Mouse (Mus musculus) hindbrain, embryonic 10.5 days (tissue): ENCODE data around the gene Snai3. TPM values are rescaled to one million over a fixed set of nuclear protein-coding genes. Genes with fewer than 3 reads are reported as not detected.

Source experiments
- DNase-seq: peaks from one replicate; pipeline ENCODE4 v3.0.0-alpha.2; 2017; ENCODE audit warnings: low spot score
- H3K27ac ChIP-seq: fragments of 300-500 bp; sonication (generic); 2 replicates; pipeline ENCODE4 v1.5.1; 2016; ENCODE audit warnings: mild to moderate bottlenecking, moderate library complexity
- H3K27me3 ChIP-seq: fragments of 300-500 bp; sonication (generic); 2 replicates; pipeline ENCODE4 v1.6.1; 2016; ENCODE audit warnings: mild to moderate bottlenecking; ENCODE audit not compliant: poor library complexity, insufficient read depth, severe bottlenecking
- H3K36me3 ChIP-seq: fragments of 300-500 bp; sonication (generic); 2 replicates; pipeline ENCODE4 v1.6.1; 2016; ENCODE audit warnings: mild to moderate bottlenecking, moderate library complexity
- H3K4me1 ChIP-seq: fragments of 300-500 bp; sonication (generic); replicated peaks from 2 replicates; pipeline ENCODE4 v1.6.1; 2016; ENCODE audit warnings: mild to moderate bottlenecking
- H3K4me3 ChIP-seq: fragments of 300-500 bp; sonication (generic); 2 replicates; pipeline ENCODE4 v1.5.1; 2016; ENCODE audit warnings: mild to moderate bottlenecking, moderate library complexity
- H3K9me3 ChIP-seq: fragments of 300-500 bp; sonication (generic); 2 replicates; pipeline ENCODE4 v1.6.1; 2016; ENCODE audit warnings: mild to moderate bottlenecking, moderate library complexity
- WGBS: fragments of 180-500 bp; shearing (Covaris S2); methylation state at CpG from one replicate; pipeline ENCODE4 v1.1.7; 2016; 5-methylcytosine and 5-hydroxymethylcytosine counted together
- polyA plus RNA-seq: library from polyadenylated mRNA; unstranded; fragments of >200 nt; fragmentation: Nextera tagmentation; extraction: Ambion mirVana; gene quantifications from 2 replicates; pipeline ENCODE4 v1.2.1, GENCODE M21; 2016

The Snai3 gene
- polyA plus RNA-seq, 1 experiment from 2014 or later, result not detected

DNA sequence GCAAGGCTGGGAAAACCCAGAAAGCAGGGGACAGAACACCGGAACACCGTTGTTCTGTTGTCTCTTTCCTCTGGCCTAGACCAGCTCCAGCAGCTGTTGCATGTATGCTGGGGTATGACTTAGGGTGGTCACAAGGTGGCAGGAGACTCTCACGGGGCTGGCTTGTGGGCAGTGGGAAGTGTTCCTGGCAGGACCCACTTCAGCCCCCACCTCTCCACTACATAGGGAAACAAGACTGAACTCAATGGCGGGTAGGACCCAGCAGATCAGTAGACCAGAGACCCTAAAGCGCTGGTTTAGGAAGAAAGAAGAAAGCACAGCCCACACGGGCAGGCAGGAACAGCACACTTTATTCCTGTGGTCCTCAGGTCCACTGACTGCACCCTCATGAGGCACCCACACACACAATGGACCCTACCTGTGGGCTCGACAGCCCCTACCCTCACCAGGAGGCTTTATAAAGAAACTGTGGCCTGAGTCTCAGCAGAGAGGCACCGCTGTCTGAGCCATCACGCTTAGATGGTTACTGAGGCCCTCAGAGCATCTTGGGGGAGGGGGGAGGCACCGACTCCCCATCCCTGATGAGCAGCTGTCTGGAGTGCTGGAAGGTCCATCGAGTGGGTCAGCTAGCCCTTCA lies 27.1 kb downstream of the Snai3 start:
- H3K27me3 ChIP-seq, result peaks cover 6% of the 10 kb centered on the region; the same call in 1 of the 2 replicates
- 75% methylated on average over 11 of the region's 11 CpGs for WGBS
- peak overlapping the region; percentile 62; the same call in 1 of the 2 replicates for H3K4me3 ChIP-seq
- peak; percentile 15 for DNase-seq
- peaks cover 35% of the 10 kb centered on the region for H3K4me1 ChIP-seq
- H3K9me3 ChIP-seq, result peaks cover 5% of the 10 kb centered on the region; the same call in 1 of the 2 replicates
- peak overlapping the region; percentile 86 for H3K27ac ChIP-seq
- H3K36me3 ChIP-seq, result peaks cover 50% of the 10 kb centered on the region

- Histone ChIP-seq H3K27ac (peak within 1 kb of the TSS; percentile 86), H3K36me3 (peaks cover 43% of the 10 kb centered on the region), H3K9me3 (peaks cover 5% of the 10 kb centered on the region; the same call in 1 of the 2 replicates), H3K4me1 (peaks cover 32% of the 10 kb centered on the region), H3K4me3 (peak within 1 kb of the TSS; percentile 62), H3K27me3 (peaks cover 6% of the 10 kb centered on the region; the same call in 1 of the 2 replicates)
- 5% methylated on average over 45 of the region's 45 CpGs for WGBS
- peak; percentile 60 for DNase-seq
Observed at GRCm38 (mm10) chr8:122432443-122433268, 27.9 kb downstream of the Snai3 start, which contains the start of gene Cyba. Cyba (minus strand) TSS chr8:122432930.

DNA sequence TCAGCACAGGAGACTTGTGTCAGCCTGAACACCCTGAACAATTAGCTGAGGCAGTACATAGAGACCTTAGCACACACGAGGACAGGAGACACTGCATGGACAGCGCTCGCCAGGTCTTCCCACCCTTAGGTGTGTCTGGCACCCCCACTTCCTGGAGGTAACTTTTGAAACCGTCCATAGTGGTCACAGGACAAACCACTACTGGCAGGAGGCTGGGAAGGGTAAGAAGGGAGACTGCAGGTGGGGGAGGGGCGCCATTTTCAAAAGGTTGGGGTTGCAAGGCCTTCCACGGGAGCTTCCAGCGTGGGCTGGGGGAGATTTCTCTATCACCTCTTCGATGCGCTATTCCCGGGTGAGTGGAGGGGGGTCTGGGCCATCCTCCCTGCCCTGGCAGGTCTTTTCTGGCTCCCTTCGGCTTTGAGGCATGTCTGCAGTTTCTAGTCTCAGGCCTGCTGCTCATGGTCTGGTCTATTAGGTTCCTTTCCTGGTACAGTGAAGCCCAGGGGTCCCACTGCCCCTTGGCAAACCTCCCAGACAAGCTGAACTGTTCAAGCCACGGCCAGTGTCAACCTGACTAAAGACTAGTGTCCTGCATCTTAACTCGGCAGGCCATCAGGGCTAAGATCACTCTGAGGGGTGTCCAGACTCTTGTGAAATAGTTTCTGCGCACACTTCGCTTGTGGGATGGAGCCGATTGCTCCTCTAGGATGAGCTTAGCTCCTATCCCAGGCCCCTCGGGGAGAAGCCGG lies 28.7 kb downstream of the Snai3 start:
- Histone ChIP-seq H3K9me3 (peaks cover 5% of the 10 kb centered on the region; the same call in 1 of the 2 replicates), H3K36me3 (peaks cover 35% of the 10 kb centered on the region), H3K27me3 (peaks cover 6% of the 10 kb centered on the region; the same call in 1 of the 2 replicates), H3K4me3 (peak overlapping the region; percentile 62), H3K4me1 (peaks cover 32% of the 10 kb centered on the region), H3K27ac (peak overlapping the region; percentile 86)
- no peak for DNase-seq
- WGBS, result 39% methylated on average over 18 of the region's 18 CpGs

GRCm38 (mm10) chr8:122430646-122431045 lies 29.9 kb downstream of the Snai3 start:
- H3K27ac ChIP-seq, result no peak overlapping the region
- H3K27me3 ChIP-seq, result peaks cover 6% of the 10 kb centered on the region; the same call in 1 of the 2 replicates
- DNase-seq, result no peak
- peaks cover 4% of the 10 kb centered on the region; the same call in 1 of the 2 replicates for H3K9me3 ChIP-seq
- WGBS, result 82% methylated on average over 3 of the region's 3 CpGs
- H3K36me3 ChIP-seq, result peaks cover 23% of the 10 kb centered on the region
- H3K4me3 ChIP-seq, result no peak overlapping the region
- peaks cover 32% of the 10 kb centered on the region for H3K4me1 ChIP-seq

GRCm38 (mm10) chr8:122430058-122430636 lies 30.4 kb downstream of the Snai3 start:
- WGBS, result 81% methylated on average over 10 of the region's 10 CpGs
- H3K27ac ChIP-seq, result no peak overlapping the region

GRCm38 (mm10) chr8:122428163-122428562 lies 32.4 kb downstream of the Snai3 start:
- no peaks in the 10 kb centered on the region for H3K36me3 ChIP-seq
- no peak for DNase-seq
- H3K27me3 ChIP-seq, result peaks cover 6% of the 10 kb centered on the region; the same call in 1 of the 2 replicates
- 93% methylated on average over 9 of the region's 9 CpGs for WGBS
- H3K4me3 ChIP-seq, result no peak overlapping the region
- H3K4me1 ChIP-seq, result peaks cover 26% of the 10 kb centered on the region
- H3K9me3 ChIP-seq, result no peaks in the 10 kb centered on the region
- no peak overlapping the region for H3K27ac ChIP-seq

More at GRCm38 (mm10) chr8:122430058-122430636, 30.4 kb downstream of the Snai3 start:
- Histone ChIP-seq H3K4me3 (no peak overlapping the region), H3K27me3 (peaks cover 6% of the 10 kb centered on the region; the same call in 1 of the 2 replicates), H3K4me1 (peaks cover 32% of the 10 kb centered on the region), H3K9me3 (no peaks in the 10 kb centered on the region), H3K36me3 (peaks cover 18% of the 10 kb centered on the region)
- DNase-seq, result no peak

GRCm38 (mm10) chr8:122427607-122428006 lies 32.9 kb downstream of the Snai3 start:
- WGBS, result 90% methylated on average over 7 of the region's 7 CpGs
- no peak overlapping the region for H3K27ac ChIP-seq
- no peak for DNase-seq

DNA sequence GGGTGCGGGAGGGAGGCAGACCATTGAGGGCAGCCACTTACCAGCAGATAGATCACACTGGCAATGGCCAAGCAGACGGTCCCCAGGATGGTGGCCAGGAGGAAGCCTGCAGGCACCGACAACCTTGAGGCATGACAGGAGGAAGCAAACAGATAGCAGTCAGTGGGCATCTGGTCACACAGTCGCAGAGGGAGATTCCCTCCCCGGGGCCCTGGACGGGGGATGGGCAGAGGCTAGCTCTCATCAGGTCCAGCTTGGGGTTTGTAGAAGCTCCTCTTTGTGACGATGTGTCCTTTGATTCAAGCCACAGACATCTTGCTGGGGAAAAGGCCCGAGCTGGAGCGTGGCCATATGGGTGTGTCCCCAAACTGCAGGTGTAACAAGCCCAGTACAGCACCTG lies 34.4 kb downstream of the Snai3 start:
- H3K36me3 ChIP-seq, result no peaks in the 10 kb centered on the region
- H3K27me3 ChIP-seq, result no peaks in the 10 kb centered on the region
- H3K9me3 ChIP-seq, result no peaks in the 10 kb centered on the region
- H3K4me3 ChIP-seq, result no peak overlapping the region
- H3K27ac ChIP-seq, result 0 out of 2 replicates have a peak overlapping the region, but pooled peaks have one; percentile 35
- 77% methylated on average over 9 of the region's 9 CpGs for WGBS
- H3K4me1 ChIP-seq, result peaks cover 8% of the 10 kb centered on the region; the same call in 1 of the 2 replicates
- DNase-seq, result no peak

More at GRCm38 (mm10) chr8:122427607-122428006, 32.9 kb downstream of the Snai3 start:
- Histone ChIP-seq H3K9me3 (no peaks in the 10 kb centered on the region), H3K4me1 (peaks cover 21% of the 10 kb centered on the region), H3K4me3 (no peak overlapping the region), H3K27me3 (peaks cover 6% of the 10 kb centered on the region; the same call in 1 of the 2 replicates), H3K36me3 (no peaks in the 10 kb centered on the region)

GRCm38 (mm10) chr8:122423659-122424058 lies 36.9 kb downstream of the Snai3 start:
- no peaks in the 10 kb centered on the region for H3K9me3 ChIP-seq
- DNase-seq, result no peak
- H3K36me3 ChIP-seq, result peaks cover 9% of the 10 kb centered on the region
- no peak overlapping the region for H3K4me3 ChIP-seq
- no peak overlapping the region for H3K27ac ChIP-seq
- 60% methylated on average over 5 of the region's 5 CpGs for WGBS
- H3K4me1 ChIP-seq, result no peaks in the 10 kb centered on the region
- no peaks in the 10 kb centered on the region for H3K27me3 ChIP-seq

GRCm38 (mm10) chr8:122423217-122423616 lies 37.3 kb downstream of the Snai3 start:
- H3K4me3 ChIP-seq, result no peak overlapping the region
- H3K36me3 ChIP-seq, result peaks cover 14% of the 10 kb centered on the region
- no peak for DNase-seq
- no peaks in the 10 kb centered on the region for H3K4me1 ChIP-seq
- H3K9me3 ChIP-seq, result no peaks in the 10 kb centered on the region
- no peak overlapping the region for H3K27ac ChIP-seq
- 87% methylated on average over 24 of the region's 24 CpGs for WGBS
- H3K27me3 ChIP-seq, result no peaks in the 10 kb centered on the region

DNA sequence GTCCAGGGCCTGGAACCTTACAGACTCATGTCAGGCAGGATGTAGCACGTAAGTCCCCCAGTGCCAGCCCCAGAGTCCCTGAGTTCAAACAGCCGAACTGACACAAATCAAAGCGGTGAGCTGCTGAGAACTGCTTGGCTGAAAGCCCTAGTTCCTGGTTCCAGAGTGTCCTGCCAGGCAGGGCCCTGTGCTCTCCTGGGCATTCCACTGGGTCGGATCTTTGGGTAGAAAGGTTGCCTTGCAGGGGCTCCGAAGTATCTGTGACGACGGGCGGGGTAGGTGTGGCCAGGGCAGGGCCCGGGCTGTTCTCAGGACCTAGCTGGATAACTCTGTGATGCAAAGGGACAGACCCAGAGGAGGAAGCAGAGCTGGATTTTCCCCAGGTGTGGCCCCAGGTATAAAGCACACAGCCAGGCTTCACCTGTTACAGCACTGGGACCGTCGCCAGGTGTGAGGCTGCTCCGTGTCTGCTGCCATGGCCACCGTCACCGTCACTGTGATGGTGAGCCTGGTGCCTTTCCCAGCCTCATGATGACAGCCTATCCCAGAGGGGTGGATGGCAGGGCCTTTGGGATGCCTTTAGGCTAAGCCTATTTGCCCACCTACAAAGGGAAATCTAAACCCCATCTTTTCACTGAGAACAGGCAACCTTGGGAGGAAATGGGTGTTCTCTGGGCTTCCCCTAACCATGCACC lies 39.0 kb downstream of the Snai3 start, which contains the start of gene Il17c:
Gene Il17c (plus strand): TSS at position 645 of the 695 bp plus-strand sequence.
- Histone ChIP-seq H3K9me3 (no peaks in the 10 kb centered on the region), H3K36me3 (peaks cover 31% of the 10 kb centered on the region), H3K27me3 (no peaks in the 10 kb centered on the region), H3K4me3 (no peak within 1 kb of the TSS), H3K27ac (no peak within 1 kb of the TSS), H3K4me1 (no peaks in the 10 kb centered on the region)
- 86% methylated on average over 14 of the region's 14 CpGs for WGBS
- no peak for DNase-seq
